Mouse (Mus musculus) heart, postnatal 0 days (tissue): ENCODE measurements at regions not wholly inside any gene's neighbourhood (a gene's known extent, or its start where the extent isn't known, plus 50 kb on each side); places are given as distances from the start of the nearest gene placed in this dataset.

ENCODE experiments used
- CTCF ChIP-seq: IDR thresholded peaks from 2 replicates; pipeline ENCODE4 v1.5.1; 2016; ENCODE audit warnings: antibody characterized with exemption, control low read depth, low read depth
- EP300 ChIP-seq: IDR thresholded peaks from 2 replicates; pipeline ENCODE4 v1.6.1; 2016; ENCODE audit warnings: antibody characterized with exemption, low read depth

- TF ChIP-seq CTCF (peak; percentile 21; the same call in 1 of the 2 replicates), EP300 (no peak)
Measured at GRCm38 (mm10) chr3:120473645-120474038, 689.4 kb upstream of the Ptbp2 start.
